Mouse (Mus musculus) G1E-ER4 (cell line): ENCODE results near the gene Mtss1l. TPM values are rescaled to one million over a fixed set of nuclear protein-coding genes. Genes with fewer than 3 reads are reported as not detected.

ENCODE experiments used
- GATA1 ChIP-seq: IDR thresholded peaks from one replicate; pipeline ENCODE4 v1.8.0; 2012; ENCODE audit warnings: low read length, inconsistent platforms
- polyA plus RNA-seq: library from polyadenylated mRNA; stranded (reverse); fragments of >175 nt; gene quantifications from 2 replicates; pipeline ENCODE4 v1.2.3, GENCODE M21; 2012

Mtss1l gene
- polyA plus RNA-seq, 1 experiment: 0.89 TPM

- TF ChIP-seq GATA1: no peak
These were observed 18.4 kb upstream of the Mtss1l start for GRCm38 (mm10) chr8:110702636-110703459.

- no peak for TF ChIP-seq GATA1
These were observed 17.7 kb upstream of the Mtss1l start for GRCm38 (mm10) chr8:110703460-110704061.

- TF ChIP-seq GATA1: no peak
These were observed 17.2 kb upstream of the Mtss1l start for GRCm38 (mm10) chr8:110704103-110704502.

GRCm38 (mm10) chr8:110705391-110706287 lies 15.6 kb upstream of the Mtss1l start:
- TF ChIP-seq GATA1: no peak

- TF ChIP-seq GATA1: no peak
These were observed 14.9 kb upstream of the Mtss1l start for GRCm38 (mm10) chr8:110706288-110706870.

GRCm38 (mm10) chr8:110708429-110708828 lies 12.8 kb upstream of the Mtss1l start:
- no peak for TF ChIP-seq GATA1

- no peak for TF ChIP-seq GATA1
These were observed 10.7 kb upstream of the Mtss1l start for GRCm38 (mm10) chr8:110710593-110710992.

GRCm38 (mm10) chr8:110711271-110711934 lies 9.9 kb upstream of the Mtss1l start:
- TF ChIP-seq GATA1: no peak

GRCm38 (mm10) chr8:110713073-110713472 lies 8.2 kb upstream of the Mtss1l start:
- TF ChIP-seq GATA1: no peak

GRCm38 (mm10) chr8:110714827-110715519 lies 6.3 kb upstream of the Mtss1l start:
- no peak for TF ChIP-seq GATA1

- TF ChIP-seq GATA1: no peak
These were observed 5.2 kb upstream of the Mtss1l start for GRCm38 (mm10) chr8:110716075-110716474.

GRCm38 (mm10) chr8:110717131-110717530 lies 4.1 kb upstream of the Mtss1l start:
- TF ChIP-seq GATA1: no peak

- TF ChIP-seq GATA1: no peak
These were observed 2.9 kb upstream of the Mtss1l start for GRCm38 (mm10) chr8:110718209-110718968.
